Mouse (Mus musculus) G1E (cell line): ENCODE data around the gene Itgax.

ENCODE experiments used
- CTCF ChIP-seq: IDR thresholded peaks from 2 replicates; pipeline ENCODE4 v1.5.1; 2012; ENCODE audit warnings: low read depth, low read length, inconsistent platforms, mixed read lengths
- GATA1 ChIP-seq: IDR thresholded peaks from 2 replicates; pipeline ENCODE4 v1.6.1; 2012; ENCODE audit warnings: borderline replicate concordance, low read length, inconsistent platforms, mixed read lengths
- GATA2 ChIP-seq: IDR thresholded peaks from 2 replicates; pipeline ENCODE4 v1.6.1; 2012; ENCODE audit warnings: low read depth, low read length, inconsistent platforms, borderline replicate concordance
- TAL1 ChIP-seq: conservative IDR thresholded peaks from 2 replicates; pipeline ENCODE4 v1.6.1; 2012; ENCODE audit warnings: low read depth, low read length, inconsistent platforms, mixed read lengths

DNA sequence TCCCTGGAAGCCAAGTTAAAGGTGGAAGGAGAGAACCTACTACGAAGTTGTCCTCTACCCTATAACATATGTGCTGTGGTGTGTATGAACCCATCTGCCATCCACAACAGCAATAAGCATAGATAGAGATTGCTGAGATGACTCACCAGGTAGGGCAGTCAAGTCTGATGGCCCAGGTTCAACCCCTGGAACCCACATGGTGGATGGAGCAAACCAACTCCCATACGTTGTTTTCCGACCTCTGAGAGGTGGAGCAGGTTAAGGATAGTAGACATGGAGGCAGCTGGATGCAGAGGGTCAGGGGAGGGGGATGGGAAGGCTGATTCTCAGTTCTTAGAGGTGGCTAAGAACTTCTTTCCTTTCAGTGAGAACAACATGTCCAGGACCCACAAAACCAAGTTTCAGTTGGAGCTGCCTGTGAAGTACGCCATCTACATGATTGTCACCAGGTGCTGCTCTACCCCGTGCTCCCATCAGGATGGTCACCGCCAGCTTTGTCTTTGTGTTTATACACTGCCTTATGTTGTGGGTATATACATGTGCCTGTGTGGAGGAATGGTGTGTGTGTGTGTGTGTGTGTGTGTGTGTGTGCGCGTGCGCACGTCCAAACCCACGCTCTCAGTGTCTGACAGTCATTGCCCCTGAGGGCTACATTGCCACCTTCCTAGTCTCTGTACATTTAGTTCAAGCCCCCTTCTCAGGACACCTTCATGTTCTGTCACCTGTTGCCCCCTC lies 14.8 kb upstream of the Itgax start:
- TF ChIP-seq CTCF (no peak), GATA1 (no peak), GATA2 (no peak), TAL1 (no peak)
